Mouse (Mus musculus): ENCODE data around the gene Thy1.

GRCm38 (mm10) chr9:44011668-44012067 is 31.5 kb upstream of the Thy1 start:
- no peak for TF ChIP-seq EP300 (IDR thresholded peaks at IDR 0.05; ENCODE audit: low read depth)
- no peak for TF ChIP-seq CTCF (IDR thresholded peaks at IDR 0.05; ENCODE audit: low read depth)

Measured in liver, embryonic 14.5 days (tissue).